Mouse (Mus musculus) Muller cell, postnatal 12 days (primary cell): ENCODE measurements around the gene Rpl18a.

Experiments
- DNase-seq: peaks from one replicate; pipeline ENCODE4 v3.0.0-alpha.2; 2015; ENCODE audit errors: inconsistent ontology term

Gene Rpl18a

DNA sequence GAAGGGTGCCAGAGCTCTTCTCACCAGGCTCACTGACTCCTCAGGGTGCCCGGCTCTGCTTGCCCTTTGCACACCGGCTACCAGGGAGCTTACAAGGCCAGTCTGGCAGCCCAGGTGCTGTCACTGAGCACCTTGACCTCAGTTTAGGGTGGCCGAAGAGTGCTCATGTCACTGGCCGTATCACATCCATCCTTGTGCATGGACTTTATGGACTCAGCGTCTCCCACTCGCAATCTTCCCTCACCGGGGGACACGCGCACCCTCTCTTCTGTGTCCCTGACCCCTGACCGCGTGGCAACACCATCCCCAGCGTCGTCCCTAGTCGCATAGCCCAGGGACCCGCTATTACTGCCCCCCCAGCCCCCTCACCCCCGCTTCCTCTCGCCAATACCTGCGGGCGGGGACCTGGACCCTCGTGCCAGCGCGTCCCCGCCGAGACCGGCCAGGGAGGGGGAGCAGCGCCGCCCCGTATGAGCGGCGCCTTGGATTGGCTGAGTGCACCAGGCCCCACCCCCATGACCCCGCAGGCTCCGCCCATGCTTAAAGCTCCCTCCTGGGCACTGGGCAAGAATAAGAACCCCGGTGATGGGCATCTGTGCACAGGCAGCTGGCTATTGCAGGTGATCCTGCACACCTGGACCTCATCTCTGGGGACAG, 40.5 kb downstream of the Rpl18a start:
- peak; percentile 76 for DNase-seq

DNA sequence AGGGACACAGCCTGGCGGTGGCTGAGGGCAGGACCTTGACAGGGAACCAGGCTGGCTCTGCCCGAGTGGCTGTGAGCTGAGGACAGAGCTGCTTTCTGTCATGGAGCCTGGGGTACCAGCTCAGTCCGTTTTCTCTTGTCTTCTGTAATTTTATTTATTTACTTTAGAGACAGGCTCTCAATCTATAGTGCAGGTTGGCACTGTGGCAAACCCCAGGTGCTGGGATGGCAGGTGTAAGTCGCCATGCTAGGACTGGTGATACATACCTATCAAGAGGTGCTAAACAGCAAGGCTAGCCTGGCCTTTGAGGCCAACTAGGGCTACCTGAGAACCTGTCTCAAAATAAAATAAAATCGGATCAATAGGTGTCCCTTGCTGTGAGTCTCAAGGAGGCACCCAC, 41.2 kb downstream of the Rpl18a start:
- DNase-seq = no peak

DNA sequence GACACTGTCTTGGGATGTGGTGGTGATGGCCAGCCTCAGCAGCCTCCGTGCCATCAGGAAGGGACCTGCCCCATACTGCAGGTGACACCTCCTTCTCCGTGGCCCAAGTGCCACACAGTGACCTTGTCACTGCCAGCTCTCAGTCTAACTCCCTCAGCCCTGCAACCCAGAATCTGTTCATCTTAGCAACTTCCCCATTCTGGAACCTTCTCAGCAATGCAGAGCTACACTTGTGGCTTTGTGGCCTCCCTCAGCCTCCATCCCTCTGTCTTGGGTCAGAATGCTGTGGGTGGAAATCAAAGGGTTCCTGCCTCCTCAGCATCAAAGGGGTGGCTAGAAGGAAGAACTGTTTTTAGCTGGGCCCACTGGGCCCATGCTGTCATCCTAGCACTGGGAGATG, 43.3 kb downstream of the Rpl18a start:
- DNase-seq = no peak

DNA sequence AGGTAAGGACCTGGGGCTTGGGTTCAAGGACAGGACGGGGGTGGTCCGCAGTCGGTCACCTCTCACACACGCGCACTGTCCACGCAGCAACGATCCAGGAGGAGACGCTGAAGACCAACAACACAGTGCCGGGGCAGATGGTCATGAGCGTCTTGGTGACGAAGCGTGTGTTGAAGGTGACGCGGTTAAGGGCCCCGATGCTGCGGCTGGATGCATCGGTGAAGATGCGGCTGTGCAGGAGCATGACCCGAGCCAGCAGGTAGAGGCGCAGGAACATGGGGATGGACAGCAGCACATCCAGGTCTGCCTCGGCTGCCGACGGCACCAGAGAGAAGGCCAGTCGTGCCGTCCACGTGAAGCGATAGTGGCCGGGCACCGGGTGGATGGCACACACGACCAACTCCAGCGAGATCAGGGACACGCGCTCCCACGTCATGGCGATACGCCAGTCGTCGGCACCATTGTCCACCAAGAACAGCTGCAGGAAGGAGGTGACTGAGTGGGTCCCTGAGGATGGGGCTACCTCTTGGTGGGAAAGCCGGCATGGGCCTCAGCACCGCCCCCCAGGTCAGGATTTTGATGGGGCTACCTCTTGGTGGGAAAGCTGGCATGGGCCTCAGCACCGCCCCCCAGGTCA, 44.5 kb downstream of the Rpl18a start:
- no peak for DNase-seq

DNA sequence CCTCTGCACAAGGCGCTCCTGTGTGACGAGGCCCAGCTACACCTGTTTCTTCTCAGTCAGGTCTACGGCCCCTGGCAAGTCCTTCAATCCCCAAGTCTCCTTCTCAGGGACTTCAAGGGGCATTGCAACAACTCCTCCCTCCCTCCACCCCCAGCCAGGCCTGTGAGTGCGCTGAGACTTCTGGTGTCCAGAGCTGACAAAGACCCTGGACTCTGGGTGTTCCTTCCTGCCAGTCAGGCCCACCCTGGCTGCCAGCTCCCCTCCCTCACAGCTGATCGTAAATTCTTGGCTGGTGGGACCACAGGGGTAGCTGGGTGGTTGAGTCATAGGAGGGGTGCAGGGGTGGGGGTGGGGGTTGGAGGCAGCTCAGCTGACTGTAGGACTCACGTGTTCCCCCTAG, 45.4 kb downstream of the Rpl18a start:
- DNase-seq = no peak

DNA sequence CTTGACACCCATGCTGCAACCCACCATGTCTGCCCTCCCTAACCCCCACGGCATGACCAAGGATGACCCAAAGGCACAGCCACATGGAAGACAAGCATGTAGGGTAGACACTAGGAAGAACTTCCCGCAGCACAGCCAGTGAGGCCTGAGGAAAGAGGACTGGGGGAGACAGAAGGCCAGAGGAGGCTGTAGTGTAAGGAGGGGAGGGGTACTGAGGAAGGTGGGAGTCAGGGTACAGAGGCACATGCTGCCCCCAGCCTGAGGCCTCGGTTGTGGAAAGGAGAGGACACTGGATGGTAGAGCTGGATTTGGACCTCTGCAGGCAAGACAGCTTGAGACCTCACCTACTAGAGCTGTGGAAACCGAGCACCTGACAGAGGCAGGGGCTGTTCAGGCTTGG, 46.3 kb downstream of the Rpl18a start:
- DNase-seq = no peak

DNA sequence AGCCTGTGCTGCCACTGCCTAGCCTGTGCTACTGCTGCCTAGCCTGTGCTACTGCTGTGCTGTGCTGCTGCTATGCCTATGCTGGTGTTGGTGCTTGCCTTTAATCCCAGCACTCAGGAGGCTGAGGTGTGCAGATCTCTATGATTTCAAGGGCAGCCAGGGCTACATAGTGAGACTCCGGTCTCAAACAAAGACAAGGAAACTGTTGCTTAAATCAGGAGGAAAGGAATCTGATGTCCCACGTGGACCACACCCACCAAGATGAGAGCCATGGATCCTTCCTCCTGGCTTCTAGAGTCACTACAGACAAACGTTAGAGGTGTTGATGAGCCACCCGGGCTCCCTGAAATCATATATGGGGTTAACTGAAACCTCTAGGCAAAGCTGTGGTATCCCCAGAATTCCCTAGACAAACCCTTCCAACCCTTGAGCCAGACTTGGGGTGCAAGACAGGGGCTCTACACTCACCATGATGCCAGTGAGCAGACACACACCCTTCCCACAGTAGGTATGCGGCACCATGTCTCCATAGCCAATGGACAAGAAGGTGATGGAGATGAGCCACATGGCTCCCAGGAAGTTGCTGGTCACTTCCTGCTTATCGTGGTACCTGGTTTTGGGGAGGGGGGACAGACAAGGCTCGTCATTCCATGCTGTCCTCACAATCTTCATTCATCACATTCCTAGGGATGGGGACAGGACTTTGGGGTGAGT, 46.9 kb downstream of the Rpl18a start:
- DNase-seq = no peak

DNA sequence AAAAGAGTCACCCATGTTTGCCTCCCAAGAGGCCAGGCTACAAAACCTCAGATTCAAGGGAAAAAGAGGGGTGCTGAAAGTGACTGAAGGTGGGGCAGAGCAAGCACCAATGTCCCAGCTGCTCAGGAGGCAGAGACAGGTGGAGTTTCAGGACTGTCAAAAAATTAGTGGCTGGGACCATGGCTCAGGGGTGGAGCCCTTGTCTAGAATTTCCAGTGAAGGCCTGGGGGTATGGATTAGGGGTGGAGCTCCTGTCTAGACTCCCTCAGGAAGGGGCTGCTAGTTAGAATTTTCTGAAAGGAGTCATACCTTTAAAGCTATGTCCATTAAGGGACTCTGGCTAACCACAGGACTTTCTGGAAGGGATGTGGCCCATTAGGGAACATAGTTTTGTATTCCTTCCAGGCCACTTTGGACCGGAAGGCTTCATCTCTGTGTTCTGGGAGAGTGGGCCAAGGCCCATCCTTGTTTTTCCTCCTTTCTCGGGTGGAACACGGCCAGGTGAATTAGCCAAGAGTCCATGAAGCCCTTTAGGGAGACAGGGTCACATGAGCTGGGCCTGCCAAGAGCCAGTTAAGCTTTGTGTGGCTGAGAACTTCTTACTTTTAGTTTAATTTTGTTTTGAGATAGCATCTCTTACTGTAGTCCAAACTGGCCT, 47.8 kb downstream of the Rpl18a start:
- no peak for DNase-seq

DNA sequence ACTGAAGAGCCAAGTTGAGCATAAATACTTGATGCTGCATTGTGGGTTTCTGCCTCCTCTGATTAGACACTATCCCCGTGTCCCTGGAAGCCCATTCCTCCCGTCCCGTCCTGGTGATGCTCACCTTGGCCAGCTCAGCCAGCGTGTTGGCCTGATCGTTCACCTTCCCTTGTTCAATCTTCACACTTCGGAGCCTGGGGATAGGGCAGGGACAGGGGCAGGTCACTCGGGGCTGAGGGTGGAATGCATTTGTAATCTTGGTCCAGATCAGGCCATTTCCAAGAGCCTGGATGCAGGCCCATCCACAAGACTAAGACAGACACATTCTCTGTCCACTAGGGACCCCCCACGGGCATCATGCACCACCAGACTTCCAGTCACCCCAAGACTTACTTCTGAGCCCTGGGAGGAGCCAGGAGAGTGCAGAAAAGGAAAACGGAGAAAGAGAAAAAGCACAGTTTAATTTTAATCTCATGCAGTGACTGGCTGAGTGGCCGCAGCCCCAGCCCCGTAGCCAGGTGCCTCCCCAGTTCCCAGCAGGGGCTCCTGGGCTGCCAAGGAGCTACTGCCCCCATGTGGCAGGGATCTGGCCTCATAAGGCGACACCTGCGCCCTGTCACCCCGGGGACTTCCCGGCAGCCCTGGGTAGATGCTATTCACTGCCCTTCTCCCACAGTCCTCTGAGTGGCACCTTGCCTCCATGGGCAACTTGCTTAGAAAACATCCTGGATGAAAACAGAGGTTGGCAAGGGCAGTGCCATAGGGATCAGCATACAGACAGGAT, 50.6 kb downstream of the Rpl18a start:
- no peak for DNase-seq

DNA sequence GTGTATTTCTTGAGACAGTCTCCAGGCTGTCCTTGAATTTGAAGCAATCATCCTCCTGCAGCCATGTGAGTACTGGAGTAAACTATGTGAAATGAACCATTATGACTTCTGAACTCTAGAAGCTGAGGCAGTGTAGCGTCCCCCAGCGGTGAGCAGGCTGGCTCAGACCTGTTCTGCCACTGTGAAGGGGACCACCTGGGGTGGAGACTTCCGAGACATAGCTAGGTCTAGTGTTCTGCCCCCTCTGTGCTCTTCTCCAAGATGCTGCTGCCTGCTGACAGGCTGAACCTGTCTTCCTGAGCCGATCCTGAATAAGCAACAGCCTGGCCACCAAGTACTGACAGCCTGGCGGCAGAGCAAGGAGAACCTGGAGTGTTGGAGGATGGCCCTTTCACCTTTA, 52.1 kb downstream of the Rpl18a start:
- DNase-seq = no peak
